Mouse (Mus musculus) megakaryocyte, embryonic 14.5 days (primary cell): ENCODE data around the gene Tmtc1.

ENCODE experiments used
- FLI1 ChIP-seq: IDR thresholded peaks from 2 replicates; pipeline ENCODE4 v1.6.1; 2012; ENCODE audit warnings: low read length, inconsistent platforms, mixed read lengths
- GATA1 ChIP-seq: IDR thresholded peaks from 3 replicates; pipeline ENCODE4 v1.6.1; 2012; ENCODE audit warnings: mixed read lengths, low read length, inconsistent platforms, borderline replicate concordance

GRCm38 (mm10) chr6:148367094-148367539 is 77.1 kb downstream of the Tmtc1 start:
- TF ChIP-seq GATA1, result no peak
- TF ChIP-seq FLI1, result no peak
